Mouse (Mus musculus) cortical plate, adult 2 months (tissue): ENCODE data around the gene Neo1. TPM values are rescaled to one million over a fixed set of nuclear protein-coding genes. Genes with fewer than 3 reads are reported as not detected.

ENCODE experiments used
- H3K27ac ChIP-seq: fragments of 200-500 bp; 2 replicates; pipeline ENCODE4 v1.5.1; 2012; ENCODE audit warnings: low read length, control low read depth, inconsistent platforms; ENCODE audit not compliant: insufficient read depth
- H3K4me1 ChIP-seq: fragments of 200-500 bp; 2 replicates; pipeline ENCODE4 v1.6.1; 2011; ENCODE audit warnings: low read length; ENCODE audit not compliant: control insufficient read depth, insufficient read depth
- H3K4me3 ChIP-seq: fragments of 200-500 bp; 2 replicates; pipeline ENCODE4 v1.5.1; 2011; ENCODE audit warnings: mild to moderate bottlenecking, low read length, control low read depth; ENCODE audit not compliant: insufficient read depth
- CTCF ChIP-seq: fragments of 200-500 bp; IDR thresholded peaks from 2 replicates; pipeline ENCODE4 v1.5.1; 2011; ENCODE audit warnings: mild to moderate bottlenecking, control low read depth, low read length; ENCODE audit not compliant: insufficient read depth; ENCODE audit errors: extremely low read depth
- POLR2A ChIP-seq: fragments of 200-500 bp; IDR thresholded peaks from 2 replicates; pipeline ENCODE4 v1.6.1; 2011; ENCODE audit warnings: mild to moderate bottlenecking, low read length, control low read depth; ENCODE audit not compliant: insufficient read depth; ENCODE audit errors: extremely low read depth
- polyA plus RNA-seq: library from polyadenylated mRNA; depleted of rRNA; stranded (reverse); fragments of >200 nt; gene quantifications from 2 replicates; pipeline ENCODE4 v1.2.3, GENCODE M21; 2012

Gene Neo1
- polyA plus RNA-seq, 1 experiment = 40.2 TPM

GRCm38 (mm10) chr9:58902869-58903585 lies 133.2 kb downstream of the Neo1 start:
- TF ChIP-seq POLR2A = no peak
- peak; percentile 64; the same call in 1 of the 2 replicates for TF ChIP-seq CTCF
- no peak overlapping the region for H3K4me3 ChIP-seq
- no peak overlapping the region for H3K27ac ChIP-seq
- no peaks in the 10 kb centered on the region for H3K4me1 ChIP-seq

- TF ChIP-seq POLR2A = no peak
- no peak overlapping the region for H3K27ac ChIP-seq
- no peak overlapping the region for H3K4me3 ChIP-seq
- H3K4me1 ChIP-seq = no peaks in the 10 kb centered on the region
These were observed 136.6 kb downstream of the Neo1 start for GRCm38 (mm10) chr9:58899602-58900001.

- Histone ChIP-seq H3K4me1 (no peaks in the 10 kb centered on the region), H3K27ac (no peak overlapping the region), H3K4me3 (no peak overlapping the region)
- no peak for TF ChIP-seq POLR2A
- TF ChIP-seq CTCF = no peak
These were observed 144.2 kb downstream of the Neo1 start for GRCm38 (mm10) chr9:58891840-58892640.

- no peak overlapping the region for H3K4me3 ChIP-seq
- TF ChIP-seq CTCF = no peak
- TF ChIP-seq POLR2A = no peak
- H3K27ac ChIP-seq = no peak overlapping the region
- H3K4me1 ChIP-seq = no peaks in the 10 kb centered on the region
These were observed 145.3 kb downstream of the Neo1 start for GRCm38 (mm10) chr9:58890893-58891292.

GRCm38 (mm10) chr9:58889782-58890448 lies 146.3 kb downstream of the Neo1 start:
- H3K27ac ChIP-seq = no peak overlapping the region
- no peaks in the 10 kb centered on the region for H3K4me1 ChIP-seq
- H3K4me3 ChIP-seq = no peak overlapping the region
- TF ChIP-seq CTCF (no peak), POLR2A (no peak)

- H3K4me1 ChIP-seq = no peaks in the 10 kb centered on the region; the same call in 1 of the 2 replicates
- no peak for TF ChIP-seq POLR2A
- TF ChIP-seq CTCF = no peak
- H3K4me3 ChIP-seq = no peak overlapping the region
- no peak overlapping the region for H3K27ac ChIP-seq
These were observed 153.6 kb downstream of the Neo1 start for GRCm38 (mm10) chr9:58882686-58883085.

GRCm38 (mm10) chr9:58879836-58880235 lies 156.4 kb downstream of the Neo1 start:
- no peaks in the 10 kb centered on the region; the same call in 1 of the 2 replicates for H3K4me1 ChIP-seq
- no peak overlapping the region for H3K27ac ChIP-seq
- no peak overlapping the region for H3K4me3 ChIP-seq
- no peak for TF ChIP-seq POLR2A
- TF ChIP-seq CTCF = no peak

- no peak for TF ChIP-seq CTCF
- Histone ChIP-seq H3K4me3 (no peak overlapping the region), H3K27ac (no peak overlapping the region), H3K4me1 (no peaks in the 10 kb centered on the region)
These were observed 159.2 kb downstream of the Neo1 start for GRCm38 (mm10) chr9:58876946-58877625.

- H3K4me3 ChIP-seq = no peak overlapping the region
- no peaks in the 10 kb centered on the region for H3K4me1 ChIP-seq
- TF ChIP-seq CTCF = no peak
- no peak for TF ChIP-seq POLR2A
- no peak overlapping the region for H3K27ac ChIP-seq
These were observed 160.8 kb downstream of the Neo1 start for GRCm38 (mm10) chr9:58875439-58875838.
